Mouse (Mus musculus): ENCODE data around the gene D630045J12Rik. TPM values are rescaled to one million over a fixed set of nuclear protein-coding genes. Genes with fewer than 3 reads are reported as not detected.

The D630045J12Rik gene
- polyA plus RNA-seq, 1 experiment, result 0.20 TPM

DNA sequence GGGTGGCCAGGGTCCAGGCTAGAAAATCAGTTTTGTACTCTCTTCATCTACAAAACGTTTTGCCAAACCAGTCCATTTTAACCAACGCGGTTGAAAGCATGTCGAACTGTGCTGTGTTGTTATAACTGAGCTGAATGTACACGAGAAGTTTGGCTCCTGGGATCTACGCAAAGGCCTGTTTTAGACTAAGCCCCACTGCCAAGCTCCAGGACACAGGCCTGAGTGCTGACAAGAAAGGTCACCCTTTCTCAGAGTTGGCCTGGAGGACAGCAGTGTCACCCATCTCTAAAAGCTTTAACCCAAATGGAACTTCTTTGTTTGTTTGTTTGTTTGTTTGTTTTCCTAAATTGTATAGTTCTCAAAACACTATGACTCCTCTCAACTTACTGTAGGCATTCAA lies 54.2 kb downstream of the D630045J12Rik start:
- no peak overlapping the region for H3K4me3 ChIP-seq (ENCODE audit: insufficient read depth, low read length)
- no peaks in the 10 kb centered on the region for H3K4me1 ChIP-seq (ENCODE audit: control insufficient read depth, insufficient read depth, low read length)
- no peak for TF ChIP-seq CTCF (IDR thresholded peaks at IDR 0.05; ENCODE audit: low read depth, low read length)
- no peak for TF ChIP-seq POLR2A (IDR thresholded peaks at IDR 0.05; ENCODE audit: borderline replicate concordance, low read depth, low read length)
- H3K27ac ChIP-seq (ENCODE audit: insufficient read depth, low read depth, low read length), result no peak overlapping the region

- no peak for TF ChIP-seq CTCF (IDR thresholded peaks at IDR 0.05; ENCODE audit: low read depth, low read length)
- no peak for TF ChIP-seq POLR2A (IDR thresholded peaks at IDR 0.05; ENCODE audit: borderline replicate concordance, low read depth, low read length)
- H3K4me3 ChIP-seq (ENCODE audit: insufficient read depth, low read length), result no peak overlapping the region
- H3K27ac ChIP-seq (ENCODE audit: insufficient read depth, low read depth, low read length), result no peak overlapping the region
- no peaks in the 10 kb centered on the region for H3K4me1 ChIP-seq (ENCODE audit: control insufficient read depth, insufficient read depth, low read length)
Observed at GRCm38 (mm10) chr6:38198727-38199126, 55.1 kb downstream of the D630045J12Rik start.

- TF ChIP-seq CTCF (IDR thresholded peaks at IDR 0.05; ENCODE audit: low read depth, low read length) (no peak), POLR2A (IDR thresholded peaks at IDR 0.05; ENCODE audit: borderline replicate concordance, low read depth, low read length) (no peak)
- H3K4me3 ChIP-seq (ENCODE audit: insufficient read depth, low read length), result no peak overlapping the region
- no peaks in the 10 kb centered on the region for H3K4me1 ChIP-seq (ENCODE audit: control insufficient read depth, insufficient read depth, low read length)
- H3K27ac ChIP-seq (ENCODE audit: insufficient read depth, low read depth, low read length), result no peak overlapping the region
Observed at GRCm38 (mm10) chr6:38196266-38197189, 57.3 kb downstream of the D630045J12Rik start.

- no peak for TF ChIP-seq CTCF (IDR thresholded peaks at IDR 0.05; ENCODE audit: low read depth, low read length)
- TF ChIP-seq POLR2A (IDR thresholded peaks at IDR 0.05; ENCODE audit: borderline replicate concordance, low read depth, low read length), result no peak
- H3K4me3 ChIP-seq (ENCODE audit: insufficient read depth, low read length), result no peak overlapping the region
- no peak overlapping the region for H3K27ac ChIP-seq (ENCODE audit: insufficient read depth, low read depth, low read length)
- H3K4me1 ChIP-seq (ENCODE audit: control insufficient read depth, insufficient read depth, low read length), result no peaks in the 10 kb centered on the region
Observed at GRCm38 (mm10) chr6:38195306-38195705, 58.5 kb downstream of the D630045J12Rik start.

DNA sequence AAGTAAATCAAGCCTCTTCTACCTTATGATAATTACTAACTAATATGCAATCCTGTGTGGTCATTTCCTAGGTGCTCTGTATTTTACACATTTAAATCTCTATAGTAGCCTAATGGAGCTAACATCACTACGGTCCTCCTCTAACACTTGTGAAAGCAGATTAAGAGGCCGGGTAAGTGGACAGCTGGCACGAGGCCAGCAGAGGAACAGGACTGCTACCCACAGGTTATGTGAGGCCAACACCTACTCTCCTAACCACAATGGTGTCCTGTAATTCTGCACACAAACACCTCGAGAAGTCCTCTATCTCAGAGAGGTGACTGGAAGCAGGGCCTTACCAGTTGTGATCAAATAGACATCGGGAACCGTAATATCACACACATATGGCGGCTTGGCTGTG lies 59.8 kb downstream of the D630045J12Rik start:
- Histone ChIP-seq H3K27ac (ENCODE audit: insufficient read depth, low read depth, low read length) (no peak overlapping the region), H3K4me1 (ENCODE audit: control insufficient read depth, insufficient read depth, low read length) (no peaks in the 10 kb centered on the region), H3K4me3 (ENCODE audit: insufficient read depth, low read length) (no peak overlapping the region)
- TF ChIP-seq POLR2A (IDR thresholded peaks at IDR 0.05; ENCODE audit: borderline replicate concordance, low read depth, low read length), result no peak
- no peak for TF ChIP-seq CTCF (IDR thresholded peaks at IDR 0.05; ENCODE audit: low read depth, low read length)

DNA sequence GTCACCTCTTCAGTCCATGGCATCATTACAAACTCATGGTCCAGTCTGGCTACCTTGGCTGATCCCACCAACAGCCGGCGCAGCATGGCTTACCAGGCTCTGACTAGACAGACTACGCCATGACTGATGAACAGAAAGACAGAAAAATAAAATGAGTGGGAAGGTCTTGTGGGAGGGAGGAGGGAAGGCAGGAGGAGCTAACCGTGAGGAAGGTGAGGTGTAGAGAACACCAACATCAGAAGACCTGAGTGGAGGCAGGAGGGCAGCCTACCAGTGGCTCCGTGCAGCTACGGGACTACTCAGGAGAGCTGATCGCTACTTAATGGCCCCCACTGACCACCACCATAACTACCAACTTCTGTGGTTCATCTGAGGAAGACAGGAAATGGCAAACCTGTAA lies 60.9 kb downstream of the D630045J12Rik start:
- no peak overlapping the region for H3K27ac ChIP-seq (ENCODE audit: insufficient read depth, low read depth, low read length)
- no peaks in the 10 kb centered on the region for H3K4me1 ChIP-seq (ENCODE audit: control insufficient read depth, insufficient read depth, low read length)
- no peak overlapping the region for H3K4me3 ChIP-seq (ENCODE audit: insufficient read depth, low read length)
- TF ChIP-seq POLR2A (IDR thresholded peaks at IDR 0.05; ENCODE audit: borderline replicate concordance, low read depth, low read length), result no peak
- TF ChIP-seq CTCF (IDR thresholded peaks at IDR 0.05; ENCODE audit: low read depth, low read length), result no peak

- Histone ChIP-seq H3K27ac (ENCODE audit: insufficient read depth, low read depth, low read length) (no peak overlapping the region), H3K4me3 (ENCODE audit: insufficient read depth, low read length) (no peak overlapping the region), H3K4me1 (ENCODE audit: control insufficient read depth, insufficient read depth, low read length) (no peaks in the 10 kb centered on the region)
- no peak for TF ChIP-seq CTCF (IDR thresholded peaks at IDR 0.05; ENCODE audit: low read depth, low read length)
- TF ChIP-seq POLR2A (IDR thresholded peaks at IDR 0.05; ENCODE audit: borderline replicate concordance, low read depth, low read length), result no peak
Observed at GRCm38 (mm10) chr6:38186312-38186950, 67.4 kb downstream of the D630045J12Rik start.

GRCm38 (mm10) chr6:38184791-38185190 lies 69.0 kb downstream of the D630045J12Rik start:
- no peaks in the 10 kb centered on the region for H3K4me1 ChIP-seq (ENCODE audit: control insufficient read depth, insufficient read depth, low read length)
- H3K4me3 ChIP-seq (ENCODE audit: insufficient read depth, low read length), result no peak overlapping the region
- H3K27ac ChIP-seq (ENCODE audit: insufficient read depth, low read depth, low read length), result no peak overlapping the region
- TF ChIP-seq CTCF (IDR thresholded peaks at IDR 0.05; ENCODE audit: low read depth, low read length), result no peak
- no peak for TF ChIP-seq POLR2A (IDR thresholded peaks at IDR 0.05; ENCODE audit: borderline replicate concordance, low read depth, low read length)

- no peaks in the 10 kb centered on the region for H3K4me1 ChIP-seq (ENCODE audit: control insufficient read depth, insufficient read depth, low read length)
- no peak overlapping the region for H3K4me3 ChIP-seq (ENCODE audit: insufficient read depth, low read length)
- no peak overlapping the region for H3K27ac ChIP-seq (ENCODE audit: insufficient read depth, low read depth, low read length)
- TF ChIP-seq CTCF (IDR thresholded peaks at IDR 0.05; ENCODE audit: low read depth, low read length) (no peak), POLR2A (IDR thresholded peaks at IDR 0.05; ENCODE audit: borderline replicate concordance, low read depth, low read length) (no peak)
Observed at GRCm38 (mm10) chr6:38181756-38182318, 72.0 kb downstream of the D630045J12Rik start.

GRCm38 (mm10) chr6:38180669-38181068 lies 73.1 kb downstream of the D630045J12Rik start:
- Histone ChIP-seq H3K4me1 (ENCODE audit: control insufficient read depth, insufficient read depth, low read length) (no peaks in the 10 kb centered on the region), H3K27ac (ENCODE audit: insufficient read depth, low read depth, low read length) (no peak overlapping the region), H3K4me3 (ENCODE audit: insufficient read depth, low read length) (no peak overlapping the region)
- TF ChIP-seq CTCF (IDR thresholded peaks at IDR 0.05; ENCODE audit: low read depth, low read length), result no peak
- TF ChIP-seq POLR2A (IDR thresholded peaks at IDR 0.05; ENCODE audit: borderline replicate concordance, low read depth, low read length), result no peak

All from bone marrow macrophage, adult 2 months (primary cell).